Mouse (Mus musculus) liver, embryonic 11.5 days (tissue): ENCODE data around the gene Rdh7. TPM values are rescaled to one million over a fixed set of nuclear protein-coding genes. Genes with fewer than 3 reads are reported as not detected.
"Not testable (repeated sequence)": the region's sequence is repeated elsewhere in the genome, so short reads cannot be mapped to it uniquely, and the experiment has no call there.

ENCODE experiments used
- ATAC-seq: fragments of 200-750 bp; cut with Nextera tagmentation; replicated peaks from 2 replicates; pipeline ENCODE4 v1.8.0; 2017; ENCODE audit warnings: moderate number of reproducible peaks, mild to moderate bottlenecking, moderate TSS enrichment, moderate library complexity; ENCODE audit not compliant: low FRiP score
- DNase-seq: peaks from one replicate; pipeline ENCODE4 v3.0.0-alpha.2; 2017; ENCODE audit warnings: low spot score
- H3K27ac ChIP-seq: fragments of 300-500 bp; sonication (generic); 2 replicates; pipeline ENCODE4 v1.5.1; 2014; ENCODE audit warnings: mild to moderate bottlenecking, low read depth, low read length, control low read depth
- H3K27me3 ChIP-seq: fragments of 300-500 bp; sonication (generic); replicated peaks from 2 replicates; pipeline ENCODE4 v1.6.1; 2014; ENCODE audit warnings: low read length, mixed read lengths; ENCODE audit not compliant: control insufficient read depth, insufficient read depth
- H3K36me3 ChIP-seq: fragments of 300-500 bp; sonication (generic); 2 replicates; pipeline ENCODE4 v1.6.1; 2014; ENCODE audit warnings: mild to moderate bottlenecking, low read length, moderate library complexity, mixed read lengths; ENCODE audit not compliant: control insufficient read depth, insufficient read depth
- H3K4me1 ChIP-seq: fragments of 300-500 bp; sonication (generic); replicated peaks from 2 replicates; pipeline ENCODE4 v1.6.1; 2014; ENCODE audit warnings: low read length, mixed read lengths; ENCODE audit not compliant: control insufficient read depth, insufficient read depth
- H3K4me2 ChIP-seq: fragments of 300-500 bp; sonication (generic); 2 replicates; pipeline ENCODE4 v1.6.1; 2014; ENCODE audit warnings: mild to moderate bottlenecking, control low read depth, moderate library complexity
- H3K4me3 ChIP-seq: fragments of 300-500 bp; sonication (generic); 2 replicates; pipeline ENCODE4 v1.5.1; 2014; ENCODE audit warnings: low read depth, low read length, control low read depth
- H3K9ac ChIP-seq: fragments of 300-500 bp; sonication (generic); 2 replicates; pipeline ENCODE4 v1.6.1; 2014; ENCODE audit warnings: low read depth, low read length, control low read depth
- H3K9me3 ChIP-seq: fragments of 300-500 bp; sonication (generic); 2 replicates; pipeline ENCODE4 v1.6.1; 2016; ENCODE audit warnings: low read length, inconsistent platforms, mixed read lengths; ENCODE audit not compliant: control insufficient read depth
- WGBS: fragments of 180-500 bp; shearing (Covaris S2); extraction: QIAGEN DNeasy Blood & Tissue Kit; methylation state at CpG from one replicate; pipeline ENCODE4 v1.1.7; 2014; 5-methylcytosine and 5-hydroxymethylcytosine counted together
- polyA plus RNA-seq: library from polyadenylated mRNA; unstranded; fragments of >200 nt; fragmentation: Nextera tagmentation; extraction: Ambion mirVana; gene quantifications from 2 replicates; pipeline ENCODE4 v1.2.1, GENCODE M21; 2014

The Rdh7 gene
- polyA plus RNA-seq, 1 experiment from 2014 or later: not detected

DNA sequence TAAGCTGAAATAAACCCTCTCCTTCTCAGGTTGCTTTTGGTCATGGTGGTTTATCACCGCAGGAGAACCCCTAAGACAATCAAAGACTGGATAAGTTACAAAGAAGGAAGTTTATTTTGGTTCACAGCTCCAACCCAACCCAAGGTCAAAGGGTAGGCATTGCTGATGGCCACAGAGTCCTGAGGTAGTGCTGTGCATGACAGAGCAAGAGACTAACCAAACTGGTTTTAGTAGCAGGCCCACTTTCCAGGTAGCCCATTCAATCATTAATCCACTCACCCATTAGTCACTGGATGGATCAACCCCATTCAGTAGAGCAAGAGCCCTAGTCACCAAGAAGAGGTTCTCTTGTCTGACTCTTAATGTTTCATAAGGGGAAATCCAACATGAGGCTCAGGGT is 33.6 kb upstream of the Rdh7 start:
- 75% methylated on average over 1 of the region's 1 CpGs for WGBS
- H3K9ac ChIP-seq: no peak overlapping the region
- no peak overlapping the region for H3K27ac ChIP-seq
- no peak overlapping the region for H3K4me3 ChIP-seq
- H3K36me3 ChIP-seq: no peaks in the 10 kb centered on the region
- ATAC-seq (no peak), DNase-seq (no peak)
- no peaks in the 10 kb centered on the region for H3K9me3 ChIP-seq
- H3K4me1 ChIP-seq: no peaks in the 10 kb centered on the region
- H3K4me2 ChIP-seq: no peak overlapping the region
- H3K27me3 ChIP-seq: no peaks in the 10 kb centered on the region

DNA sequence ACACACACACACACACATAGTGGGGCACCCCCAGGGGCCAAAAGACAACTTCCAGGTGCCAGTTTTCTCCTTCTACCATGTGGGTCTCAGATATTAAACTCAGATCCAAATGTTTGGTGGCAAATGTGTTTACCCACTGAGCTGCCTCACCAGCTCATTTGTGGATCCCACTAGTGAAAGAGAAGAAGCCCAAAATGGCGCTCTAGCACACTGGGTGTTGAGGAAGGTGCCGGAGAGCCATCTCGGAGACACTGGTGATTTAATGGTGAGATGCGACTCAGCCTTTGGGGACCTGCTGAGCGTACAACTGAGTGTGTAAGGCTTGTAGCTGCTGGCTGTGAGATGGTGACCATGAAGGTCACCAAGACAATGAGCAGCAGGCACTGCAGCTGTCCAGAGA is 29.0 kb upstream of the Rdh7 start:
- Histone ChIP-seq H3K27ac (no peak overlapping the region), H3K36me3 (no peaks in the 10 kb centered on the region), H3K4me3 (no peak overlapping the region), H3K4me1 (no peaks in the 10 kb centered on the region), H3K27me3 (no peaks in the 10 kb centered on the region), H3K9ac (no peak overlapping the region), H3K4me2 (no peak overlapping the region), H3K9me3 (no peaks in the 10 kb centered on the region)
- WGBS: 91% methylated on average over 5 of the region's 5 CpGs
- ATAC-seq: no peak
- no peak for DNase-seq

DNA sequence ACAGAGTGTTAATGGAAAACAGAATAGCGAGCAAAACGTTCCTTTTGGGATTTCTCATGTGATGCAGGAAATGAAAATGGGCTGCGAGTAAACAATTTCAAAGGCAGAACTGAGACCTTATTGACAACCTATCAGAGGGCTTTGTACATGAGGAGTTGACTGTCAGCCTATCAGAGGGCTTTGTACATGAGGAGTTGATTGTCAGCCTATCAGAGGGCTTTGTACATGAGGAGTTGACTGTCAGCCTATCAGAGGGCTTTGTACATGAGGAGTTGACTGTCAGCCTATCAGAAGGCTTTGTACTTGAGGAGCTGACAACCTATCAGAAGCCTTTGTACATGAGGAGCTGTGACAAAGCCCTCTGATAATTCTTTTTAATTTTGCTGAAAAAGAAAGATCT is 28.6 kb upstream of the Rdh7 start:
- H3K27ac ChIP-seq, DNase-seq, H3K4me3 ChIP-seq, H3K36me3 ChIP-seq, H3K27me3 ChIP-seq, H3K9ac ChIP-seq, H3K4me2 ChIP-seq, H3K4me1 ChIP-seq, ATAC-seq, H3K9me3 ChIP-seq: not testable (repeated sequence)
- WGBS: 84% methylated on average over 3 of the region's 3 CpGs

DNA sequence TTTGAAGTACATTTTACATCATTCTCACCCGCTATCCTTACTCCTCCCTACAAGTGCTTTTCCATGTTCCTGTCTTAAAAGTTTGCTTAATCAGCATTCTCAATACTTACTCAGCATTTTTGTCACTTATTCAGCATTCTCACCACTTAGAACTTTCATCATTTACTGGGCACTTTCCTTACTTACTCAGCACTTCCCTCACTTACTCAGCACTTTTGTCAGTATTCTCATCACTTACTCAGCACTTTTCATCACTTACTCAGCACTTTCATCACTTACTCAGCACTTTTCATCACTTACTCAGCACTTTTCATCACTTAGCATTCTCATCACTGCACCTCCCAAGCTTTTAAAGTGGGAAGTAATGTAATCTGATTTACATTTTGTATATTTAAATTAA is 27.0 kb upstream of the Rdh7 start:
- H3K4me2 ChIP-seq: no peak overlapping the region
- WGBS: 85% methylated on average over 1 of the region's 1 CpGs
- no peak for ATAC-seq

DNA sequence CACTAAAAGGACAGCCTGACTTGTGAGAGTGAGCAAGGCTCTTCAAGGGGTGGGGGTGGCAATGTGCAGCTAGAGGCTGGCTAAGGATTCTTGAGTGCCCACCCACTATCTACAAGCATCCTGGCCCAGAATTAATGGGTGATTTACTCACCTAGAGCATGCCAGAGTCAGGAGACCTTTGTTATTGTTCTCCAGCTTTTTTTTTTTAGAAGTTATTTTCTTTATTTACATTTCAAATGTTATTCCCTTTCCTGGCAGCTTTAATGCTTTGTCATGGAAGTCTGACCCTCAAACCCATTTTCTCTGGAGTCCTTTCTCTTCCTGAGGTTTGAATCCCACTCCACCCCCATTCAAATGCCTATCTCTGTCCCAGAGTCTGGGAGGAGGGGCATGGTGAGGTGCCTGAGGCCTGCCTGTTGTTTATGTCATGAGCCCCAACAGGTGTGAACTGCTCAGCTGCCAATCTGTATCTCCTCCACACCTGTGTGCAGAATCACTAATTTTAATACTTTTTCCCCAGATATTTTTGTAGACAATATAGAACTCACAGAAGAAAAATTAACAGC is 18.9 kb upstream of the Rdh7 start:
- Histone ChIP-seq H3K9ac (no peak overlapping the region), H3K27ac (no peak overlapping the region), H3K4me2 (no peak overlapping the region), H3K4me3 (no peak overlapping the region), H3K4me1 (no peaks in the 10 kb centered on the region; the same call in 1 of the 2 replicates), H3K27me3 (no peaks in the 10 kb centered on the region), H3K36me3 (no peaks in the 10 kb centered on the region), H3K9me3 (no peaks in the 10 kb centered on the region)
- no peak for ATAC-seq
- DNase-seq: no peak

More for the DNA sequence above, 27.0 kb upstream of the Rdh7 start:
- no peak overlapping the region for H3K27ac ChIP-seq
- no peak overlapping the region for H3K9ac ChIP-seq
- H3K27me3 ChIP-seq: no peaks in the 10 kb centered on the region
- DNase-seq: no peak
- no peak overlapping the region for H3K4me3 ChIP-seq
- H3K9me3 ChIP-seq: no peaks in the 10 kb centered on the region
- no peaks in the 10 kb centered on the region for H3K36me3 ChIP-seq
- no peaks in the 10 kb centered on the region for H3K4me1 ChIP-seq

DNA sequence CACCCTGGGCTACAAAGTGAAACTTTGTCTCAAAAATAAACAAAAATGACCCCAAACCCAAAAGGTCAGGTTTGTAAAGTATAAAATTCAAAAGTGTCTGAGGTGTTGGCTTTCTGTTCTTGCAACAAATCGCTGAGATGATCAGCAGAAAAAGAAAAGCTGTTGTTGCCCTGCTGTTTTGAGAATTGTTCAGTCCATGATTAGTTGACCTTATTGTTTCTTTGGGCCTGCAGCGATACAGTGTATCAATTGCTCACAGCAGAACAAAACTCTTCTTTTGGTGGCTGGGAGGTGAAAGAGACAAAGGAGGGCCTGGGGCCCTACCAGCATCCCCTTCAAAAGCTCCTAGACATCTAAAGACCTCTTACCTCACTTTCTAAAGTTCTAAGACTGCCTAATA is 17.5 kb upstream of the Rdh7 start:
- H3K27ac ChIP-seq: no peak overlapping the region
- H3K27me3 ChIP-seq: no peaks in the 10 kb centered on the region
- H3K4me3 ChIP-seq: no peak overlapping the region
- no peak for ATAC-seq
- DNase-seq: no peak
- no peaks in the 10 kb centered on the region; the same call in 1 of the 2 replicates for H3K4me1 ChIP-seq
- no peak overlapping the region for H3K4me2 ChIP-seq
- H3K9me3 ChIP-seq: no peaks in the 10 kb centered on the region
- H3K9ac ChIP-seq: no peak overlapping the region
- H3K36me3 ChIP-seq: no peaks in the 10 kb centered on the region
- WGBS: 77% methylated on average over 2 of the region's 2 CpGs

DNA sequence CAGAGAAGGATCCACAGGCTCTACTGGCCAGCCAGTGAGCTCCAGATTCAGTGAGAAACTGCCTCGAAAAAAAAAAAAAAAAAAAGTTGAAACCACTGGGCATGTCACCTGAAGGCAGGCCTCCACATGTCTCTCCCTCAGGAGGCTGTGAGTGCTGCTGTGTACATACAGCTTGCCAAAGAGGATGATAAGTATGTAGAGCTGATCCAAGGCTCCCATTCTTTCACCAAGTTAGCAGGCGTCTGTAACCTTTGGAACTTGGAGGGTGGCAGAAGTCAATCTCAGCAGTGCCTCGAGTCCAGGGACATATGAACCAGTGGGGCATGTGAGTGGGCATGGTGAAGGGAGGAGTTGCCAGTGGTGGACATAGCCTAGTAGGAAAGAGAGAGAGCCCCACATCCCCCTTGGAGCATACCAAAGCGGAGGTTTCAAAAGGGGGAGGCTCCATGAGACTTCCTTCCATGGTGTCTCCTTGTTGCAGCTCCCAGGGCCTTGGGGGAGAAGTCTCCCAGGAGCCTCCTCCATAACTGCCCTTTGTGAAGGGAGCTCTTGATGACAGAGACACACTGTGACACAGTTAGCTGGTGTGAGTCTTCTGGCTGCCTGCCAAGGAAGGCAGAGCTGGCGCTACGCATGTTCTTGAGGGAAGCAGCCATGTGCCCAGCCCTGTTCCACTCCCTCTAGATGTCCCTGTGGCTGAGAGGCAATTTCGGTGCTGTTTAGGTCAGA is 16.3 kb upstream of the Rdh7 start:
- Histone ChIP-seq H3K27me3 (no peaks in the 10 kb centered on the region), H3K4me2 (no peak overlapping the region), H3K4me1 (no peaks in the 10 kb centered on the region; the same call in 1 of the 2 replicates), H3K9me3 (no peaks in the 10 kb centered on the region), H3K27ac (no peak overlapping the region), H3K4me3 (no peak overlapping the region), H3K36me3 (no peaks in the 10 kb centered on the region), H3K9ac (no peak overlapping the region)
- DNase-seq (no peak), ATAC-seq (no peak)
- 77% methylated on average over 7 of the region's 7 CpGs for WGBS

DNA sequence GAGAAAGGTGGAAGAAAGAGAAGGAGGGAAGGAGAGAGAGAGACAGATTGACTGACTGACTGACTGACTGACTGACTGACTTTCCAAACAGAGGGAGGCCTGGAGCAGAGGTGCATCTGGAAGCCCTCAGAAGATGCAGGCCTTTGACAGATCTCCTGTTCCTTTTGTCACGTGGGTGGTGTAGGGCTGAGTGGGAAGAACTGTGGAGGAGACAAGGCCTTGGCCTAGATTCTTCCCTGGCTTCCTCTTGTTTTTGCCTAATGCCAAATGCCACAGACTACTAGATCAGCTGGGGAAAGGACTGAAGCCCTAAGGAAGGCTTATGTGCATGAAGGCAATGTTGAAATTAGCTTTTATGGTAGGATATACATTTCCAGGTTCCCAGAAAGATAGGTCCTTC is 14.5 kb upstream of the Rdh7 start:
- ATAC-seq: no peak
- WGBS: 42% methylated on average over 1 of the region's 1 CpGs

DNA sequence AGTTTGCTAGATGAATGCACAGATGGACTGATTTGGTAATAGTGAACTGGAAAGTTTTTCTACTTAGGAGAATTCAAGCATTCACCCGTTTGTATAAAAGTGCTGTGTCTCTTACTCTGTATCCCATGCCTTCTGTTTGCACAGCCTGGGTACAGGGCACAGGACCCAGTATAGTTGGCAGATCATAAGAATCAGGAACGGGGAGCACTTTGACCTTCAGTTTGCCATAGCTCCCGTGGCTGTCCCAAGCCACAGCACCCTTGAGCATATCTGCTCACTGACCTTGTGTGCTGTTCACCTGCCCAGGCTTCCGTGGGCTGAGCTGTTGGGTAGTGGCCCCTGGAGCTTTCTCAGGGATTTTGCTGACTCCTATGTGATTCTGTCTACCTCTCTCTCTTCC is 13.1 kb upstream of the Rdh7 start:
- no peak for ATAC-seq

More for the DNA sequence above, 14.5 kb upstream of the Rdh7 start:
- H3K4me2 ChIP-seq: no peak overlapping the region
- H3K9me3 ChIP-seq: no peaks in the 10 kb centered on the region
- no peaks in the 10 kb centered on the region for H3K27me3 ChIP-seq
- H3K4me3 ChIP-seq: no peak overlapping the region
- H3K36me3 ChIP-seq: no peaks in the 10 kb centered on the region
- H3K27ac ChIP-seq: no peak overlapping the region
- H3K4me1 ChIP-seq: no peaks in the 10 kb centered on the region; the same call in 1 of the 2 replicates
- DNase-seq: no peak
- H3K9ac ChIP-seq: no peak overlapping the region

More for the DNA sequence above, 13.1 kb upstream of the Rdh7 start:
- no peak overlapping the region for H3K9ac ChIP-seq
- no peak overlapping the region for H3K27ac ChIP-seq
- no peaks in the 10 kb centered on the region; the same call in 1 of the 2 replicates for H3K4me1 ChIP-seq
- no peaks in the 10 kb centered on the region for H3K36me3 ChIP-seq
- H3K4me2 ChIP-seq: no peak overlapping the region
- WGBS: 69% methylated on average over 4 of the region's 4 CpGs
- H3K27me3 ChIP-seq: no peaks in the 10 kb centered on the region
- no peak for DNase-seq
- H3K9me3 ChIP-seq: no peaks in the 10 kb centered on the region
- H3K4me3 ChIP-seq: no peak overlapping the region
